Mouse (Mus musculus): ENCODE measurements around the gene Itgb7.

GRCm38 (mm10) chr15:102176571-102177316, 55.0 kb downstream of the Itgb7 start:
- TF ChIP-seq EP300 (IDR thresholded peaks at IDR 0.05; ENCODE audit: low read depth in 1 of 2, low read length in 2 of 2) (peak; percentile 60 to 63), ELF1 (IDR thresholded peaks at IDR 0.05; ENCODE audit: low read depth, low read length) (no peak), CTCF (IDR thresholded peaks at IDR 0.05 in 2 of 3, conservative IDR thresholded peaks at IDR 0.05 in 1 of 3; ENCODE audit: control insufficient read depth in 1 of 3, insufficient read depth in 1 of 3, low read depth in 2 of 3, low read length in 3 of 3, poor library complexity in 1 of 3, severe bottlenecking in 1 of 3) (peak in 1 of 3 experiments; percentile 3; a peak in 1 of 6 replicates), MAZ (IDR thresholded peaks at IDR 0.05; ENCODE audit: low read depth, low read length) (no peak), POLR2A (IDR thresholded peaks at IDR 0.05; ENCODE audit: control insufficient read depth in 1 of 2, insufficient read depth in 1 of 2, low read depth in 1 of 2, low read length in 2 of 2, poor library complexity in 1 of 2) (no peak), BHLHE40 (IDR thresholded peaks at IDR 0.05; ENCODE audit: borderline replicate concordance, low read depth, low read length) (no peak), USF1 (IDR thresholded peaks at IDR 0.05; ENCODE audit: low read depth, low read length) (no peak), RAD21 (IDR thresholded peaks at IDR 0.05; ENCODE audit: low read depth, low read length) (no peak), JUND (IDR thresholded peaks at IDR 0.05; ENCODE audit: low read depth, low read length) (no peak), MAX (IDR thresholded peaks at IDR 0.05; ENCODE audit: low read length) (peak; percentile 34; the same call in 1 of the 2 replicates)

Measured in MEL (cell line).